Mouse (Mus musculus): ENCODE data around the gene Map3k3.

DNA sequence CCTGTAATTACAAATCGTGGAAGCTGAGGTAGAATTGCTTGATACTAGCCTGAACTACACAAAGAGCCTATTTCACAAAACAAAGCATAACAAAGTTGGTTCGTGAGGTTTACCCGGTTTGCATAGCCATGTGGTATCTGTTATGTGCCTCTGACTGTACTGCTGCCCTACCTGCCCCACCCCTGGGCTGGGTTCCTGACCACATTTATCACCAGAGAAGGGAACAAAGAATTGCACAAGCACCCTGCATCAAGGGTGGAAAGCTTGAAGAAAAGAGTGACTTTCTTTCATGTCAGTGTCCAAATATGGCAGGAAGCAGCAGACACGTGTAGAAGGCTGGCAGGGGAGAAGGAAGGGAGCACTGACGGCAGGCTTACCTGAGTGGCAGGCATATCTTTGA is 83.0 kb downstream of the Map3k3 start:
- no peak for TF ChIP-seq POLR2A (IDR thresholded peaks at IDR 0.05; ENCODE audit: extremely low read depth, insufficient read depth, low read length)
- TF ChIP-seq CTCF (IDR thresholded peaks at IDR 0.05; ENCODE audit: low read depth, low read length), result no peak
